Mouse (Mus musculus): ENCODE measurements around the gene Gm4307. TPM values are rescaled to one million over a fixed set of nuclear protein-coding genes. Genes with fewer than 3 reads are reported as not detected.

Gm4307 gene
- not detected for polyA plus RNA-seq (2017; shearing (Covaris generic))

DNA sequence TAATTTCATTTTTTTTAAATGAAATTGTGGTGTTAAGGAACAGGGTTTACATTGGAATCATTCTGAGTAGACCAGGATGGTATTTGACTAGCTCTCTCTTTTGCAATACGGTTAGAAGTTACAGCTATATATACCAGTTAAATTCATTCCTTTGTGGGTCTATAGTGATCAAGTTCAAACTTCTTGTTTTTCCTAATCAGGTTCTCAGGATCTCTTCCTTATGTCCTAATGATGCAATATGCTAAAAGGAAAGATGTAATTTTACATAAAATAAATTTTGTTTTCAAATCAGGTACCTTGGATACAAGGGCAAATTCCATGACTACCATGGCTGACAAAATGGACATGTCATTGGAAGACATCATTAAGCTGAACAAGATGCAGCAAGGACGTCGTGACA lies at the start of gene Gm4307:
TSS of gene Gm4307 (plus strand) at position 301 of the 400 bp plus-strand sequence.

DNA sequence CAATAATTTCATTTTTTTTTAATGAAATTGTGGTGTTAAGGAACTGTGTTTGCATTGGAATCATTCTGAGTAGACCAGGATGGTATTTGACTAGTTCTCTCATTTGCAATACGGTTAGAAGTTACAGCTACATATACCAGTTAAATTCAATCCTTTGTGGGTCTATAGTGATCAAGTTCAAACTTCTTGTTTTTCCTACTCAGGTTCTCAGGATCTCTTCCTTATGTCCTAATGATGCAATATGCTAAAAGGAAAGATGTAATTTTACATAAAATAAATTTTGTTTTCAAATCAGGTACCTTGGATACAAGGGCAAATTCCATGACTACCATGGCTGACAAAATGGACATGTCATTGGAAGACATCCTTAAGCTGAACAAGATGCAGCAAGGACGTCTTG lies 25.8 kb upstream of the Gm4307 start, which contains the start of gene Gm4301:
TSS of gene Gm4301 (plus strand) at position 301 of the 400 bp plus-strand sequence.

DNA sequence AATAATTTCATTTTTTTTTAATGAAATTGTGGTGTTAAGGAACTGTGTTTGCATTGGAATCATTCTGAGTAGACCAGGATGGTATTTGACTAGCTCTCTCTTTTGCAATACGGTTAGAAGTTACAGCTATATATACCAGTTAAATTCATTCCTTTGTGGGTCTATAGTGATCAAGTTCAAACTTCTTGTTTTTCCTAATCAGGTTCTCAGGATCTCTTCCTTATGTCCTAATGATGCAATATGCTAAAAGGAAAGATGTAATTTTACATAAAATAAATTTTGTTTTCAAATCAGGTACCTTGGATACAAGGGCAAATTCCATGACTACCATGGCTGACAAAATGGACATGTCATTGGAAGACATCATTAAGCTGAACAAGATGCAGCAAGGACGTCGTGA lies 20.6 kb upstream of the Gm4307 start, which contains the start of gene Gm4302:
TSS of gene Gm4302 (plus strand) at position 301 of the 400 bp plus-strand sequence.

DNA sequence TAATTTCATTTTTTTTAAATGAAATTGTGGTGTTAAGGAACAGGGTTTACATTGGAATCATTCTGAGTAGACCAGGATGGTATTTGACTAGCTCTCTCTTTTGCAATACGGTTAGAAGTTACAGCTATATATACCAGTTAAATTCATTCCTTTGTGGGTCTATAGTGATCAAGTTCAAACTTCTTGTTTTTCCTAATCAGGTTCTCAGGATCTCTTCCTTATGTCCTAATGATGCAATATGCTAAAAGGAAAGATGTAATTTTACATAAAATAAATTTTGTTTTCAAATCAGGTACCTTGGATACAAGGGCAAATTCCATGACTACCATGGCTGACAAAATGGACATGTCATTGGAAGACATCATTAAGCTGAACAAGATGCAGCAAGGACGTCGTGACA lies 15.5 kb upstream of the Gm4307 start, which contains the start of gene Gm4303:
TSS of gene Gm4303 (plus strand) at position 301 of the 400 bp plus-strand sequence.

DNA sequence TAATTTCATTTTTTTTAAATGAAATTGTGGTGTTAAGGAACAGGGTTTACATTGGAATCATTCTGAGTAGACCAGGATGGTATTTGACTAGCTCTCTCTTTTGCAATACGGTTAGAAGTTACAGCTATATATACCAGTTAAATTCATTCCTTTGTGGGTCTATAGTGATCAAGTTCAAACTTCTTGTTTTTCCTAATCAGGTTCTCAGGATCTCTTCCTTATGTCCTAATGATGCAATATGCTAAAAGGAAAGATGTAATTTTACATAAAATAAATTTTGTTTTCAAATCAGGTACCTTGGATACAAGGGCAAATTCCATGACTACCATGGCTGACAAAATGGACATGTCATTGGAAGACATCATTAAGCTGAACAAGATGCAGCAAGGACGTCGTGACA lies 10.3 kb upstream of the Gm4307 start, which contains the start of gene Gm4305:
TSS of gene Gm4305 (plus strand) at position 301 of the 400 bp plus-strand sequence.

DNA sequence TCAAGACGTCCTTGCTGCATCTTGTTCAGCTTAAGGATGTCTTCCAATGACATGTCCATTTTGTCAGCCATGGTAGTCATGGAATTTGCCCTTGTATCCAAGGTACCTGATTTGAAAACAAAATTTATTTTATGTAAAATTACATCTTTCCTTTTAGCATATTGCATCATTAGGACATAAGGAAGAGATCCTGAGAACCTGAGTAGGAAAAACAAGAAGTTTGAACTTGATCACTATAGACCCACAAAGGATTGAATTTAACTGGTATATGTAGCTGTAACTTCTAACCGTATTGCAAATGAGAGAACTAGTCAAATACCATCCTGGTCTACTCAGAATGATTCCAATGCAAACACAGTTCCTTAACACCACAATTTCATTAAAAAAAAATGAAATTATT lies 21.3 kb downstream of the Gm4307 start, which contains the start of gene Gm4312:
TSS of gene Gm4312 (minus strand) at position 101 of the 400 bp plus-strand sequence.

Other genes with a start within 250 kb of the Gm4307 start
- gene Gm4301, start 25.7 kb upstream of the Gm4307 start, polyA plus RNA-seq (2017; shearing (Covaris generic)), result 0.82 TPM
- 0.61 TPM for gene Gm4302, start 20.5 kb upstream of the Gm4307 start, polyA plus RNA-seq (2017; shearing (Covaris generic))
- not detected for gene Gm4303, start 15.4 kb upstream of the Gm4307 start, polyA plus RNA-seq (2017; shearing (Covaris generic))
- gene Gm4305, start 10.2 kb upstream of the Gm4307 start, polyA plus RNA-seq (2017; shearing (Covaris generic)), result not detected
- 0.82 TPM for gene Gm4312, start 21.2 kb downstream of the Gm4307 start, polyA plus RNA-seq (2017; shearing (Covaris generic))
- 3.2 TPM for gene Tmtc3, start 126.0 kb downstream of the Gm4307 start, polyA plus RNA-seq (2017; shearing (Covaris generic))
- 3.0 TPM for gene Cep290, start 126.2 kb downstream of the Gm4307 start, polyA plus RNA-seq (2017; shearing (Covaris generic))
- 7.2 TPM for gene 4930430F08Rik, start 229.1 kb downstream of the Gm4307 start, polyA plus RNA-seq (2017; shearing (Covaris generic))
- 0.37 TPM for gene 1700017N19Rik, start 229.1 kb downstream of the Gm4307 start, polyA plus RNA-seq (2017; shearing (Covaris generic))

Data from effector memory CD4-positive, alpha-beta T cell, adult 7 months (primary cell).